Mouse (Mus musculus) midbrain, embryonic 16.5 days (tissue): ENCODE data around the gene Thrb. TPM values are rescaled to one million over a fixed set of nuclear protein-coding genes. Genes with fewer than 3 reads are reported as not detected.

ENCODE experiments used
- ATAC-seq: fragments of 200-750 bp; cut with Nextera tagmentation; 2 replicates; pipeline ENCODE4 v1.8.0; 2017; ENCODE audit warnings: moderate TSS enrichment
- H3K27ac ChIP-seq: fragments of 300-500 bp; sonication (generic); 2 replicates; pipeline ENCODE4 v1.5.1; 2014; ENCODE audit warnings: mild to moderate bottlenecking, low read length, mixed read lengths
- H3K27me3 ChIP-seq: fragments of 300-500 bp; sonication (generic); 2 replicates; pipeline ENCODE4 v1.6.1; 2014; ENCODE audit warnings: low read depth, low read length, mixed read lengths; ENCODE audit not compliant: control insufficient read depth, insufficient read depth
- H3K36me3 ChIP-seq: fragments of 300-500 bp; sonication (generic); 2 replicates; pipeline ENCODE4 v1.6.1; 2014; ENCODE audit warnings: mild to moderate bottlenecking, low read length, moderate library complexity, mixed read lengths; ENCODE audit not compliant: control insufficient read depth, insufficient read depth
- H3K4me1 ChIP-seq: fragments of 300-500 bp; sonication (generic); 2 replicates; pipeline ENCODE4 v1.6.1; 2014; ENCODE audit warnings: mild to moderate bottlenecking, low read length, mixed read lengths; ENCODE audit not compliant: control insufficient read depth, insufficient read depth
- H3K4me2 ChIP-seq: fragments of 300-500 bp; sonication (generic); 2 replicates; pipeline ENCODE4 v1.6.1; 2014; ENCODE audit warnings: mild to moderate bottlenecking, low read length, mixed read lengths
- H3K4me3 ChIP-seq: fragments of 300-500 bp; sonication (generic); 2 replicates; pipeline ENCODE4 v1.5.1; 2014; ENCODE audit warnings: low read depth, mild to moderate bottlenecking, low read length, moderate library complexity, mixed read lengths
- H3K9ac ChIP-seq: fragments of 300-500 bp; sonication (generic); 2 replicates; pipeline ENCODE4 v1.6.1; 2014; ENCODE audit warnings: low read depth, low read length, mixed read lengths
- H3K9me3 ChIP-seq: fragments of 300-500 bp; sonication (generic); replicated peaks from 2 replicates; pipeline ENCODE4 v1.6.1; 2014; ENCODE audit warnings: mild to moderate bottlenecking, low read length, mixed read lengths; ENCODE audit not compliant: control insufficient read depth, poor library complexity, severe bottlenecking
- WGBS: fragments of 180-500 bp; shearing (Covaris S2); extraction: QIAGEN DNeasy Blood & Tissue Kit; methylation state at CpG from one replicate; pipeline ENCODE4 v1.1.7; 2014; 5-methylcytosine and 5-hydroxymethylcytosine counted together
- polyA plus RNA-seq: library from polyadenylated mRNA; unstranded; fragments of >200 nt; fragmentation: Nextera tagmentation; extraction: Ambion mirVana; gene quantifications from 2 replicates; pipeline ENCODE4 v1.2.1, GENCODE M21; 2015

Thrb gene
- polyA plus RNA-seq, 1 experiment from 2014 or later: 2.9 TPM

- Histone ChIP-seq H3K27ac (no peak overlapping the region), H3K36me3 (no peaks in the 10 kb centered on the region), H3K9ac (no peak overlapping the region), H3K9me3 (no peaks in the 10 kb centered on the region), H3K4me1 (no peaks in the 10 kb centered on the region), H3K27me3 (no peaks in the 10 kb centered on the region), H3K4me3 (no peak overlapping the region), H3K4me2 (no peak overlapping the region)
- WGBS: 87% methylated on average over 3 of the region's 3 CpGs
- ATAC-seq: no peak
Measured at GRCm38 (mm10) chr14:18020636-18021035, 360.6 kb downstream of the Thrb start.

GRCm38 (mm10) chr14:18021726-18022125 is 361.7 kb downstream of the Thrb start:
- Histone ChIP-seq H3K27ac (no peak overlapping the region), H3K9me3 (no peaks in the 10 kb centered on the region), H3K4me2 (no peak overlapping the region), H3K36me3 (no peaks in the 10 kb centered on the region), H3K4me3 (no peak overlapping the region), H3K27me3 (no peaks in the 10 kb centered on the region), H3K9ac (no peak overlapping the region), H3K4me1 (no peaks in the 10 kb centered on the region)
- ATAC-seq: no peak
- 76% methylated on average over 2 of the region's 2 CpGs for WGBS

- Histone ChIP-seq H3K27ac (no peak overlapping the region), H3K9me3 (no peaks in the 10 kb centered on the region), H3K4me2 (no peak overlapping the region), H3K27me3 (no peaks in the 10 kb centered on the region), H3K36me3 (no peaks in the 10 kb centered on the region), H3K4me1 (no peaks in the 10 kb centered on the region), H3K4me3 (no peak overlapping the region), H3K9ac (no peak overlapping the region)
- ATAC-seq: no peak
Measured at GRCm38 (mm10) chr14:18022351-18022750, 362.3 kb downstream of the Thrb start.

- no peaks in the 10 kb centered on the region for H3K4me1 ChIP-seq
- no peaks in the 10 kb centered on the region for H3K9me3 ChIP-seq
- H3K4me3 ChIP-seq: no peak overlapping the region
- WGBS: 87% methylated on average over 1 of the region's 1 CpGs
- no peak overlapping the region for H3K9ac ChIP-seq
- no peak for ATAC-seq
- no peak overlapping the region for H3K27ac ChIP-seq
- H3K36me3 ChIP-seq: no peaks in the 10 kb centered on the region
- H3K27me3 ChIP-seq: no peaks in the 10 kb centered on the region
- H3K4me2 ChIP-seq: no peak overlapping the region
Measured at GRCm38 (mm10) chr14:18027867-18028266, 367.8 kb downstream of the Thrb start.

GRCm38 (mm10) chr14:18029181-18029932 is 369.3 kb downstream of the Thrb start:
- no peak overlapping the region for H3K9ac ChIP-seq
- H3K4me3 ChIP-seq: no peak overlapping the region
- H3K36me3 ChIP-seq: no peaks in the 10 kb centered on the region
- no peak for ATAC-seq
- no peaks in the 10 kb centered on the region for H3K27me3 ChIP-seq
- H3K9me3 ChIP-seq: no peaks in the 10 kb centered on the region
- H3K4me1 ChIP-seq: no peaks in the 10 kb centered on the region
- WGBS: 74% methylated on average over 2 of the region's 2 CpGs
- H3K27ac ChIP-seq: no peak overlapping the region
- H3K4me2 ChIP-seq: no peak overlapping the region

DNA sequence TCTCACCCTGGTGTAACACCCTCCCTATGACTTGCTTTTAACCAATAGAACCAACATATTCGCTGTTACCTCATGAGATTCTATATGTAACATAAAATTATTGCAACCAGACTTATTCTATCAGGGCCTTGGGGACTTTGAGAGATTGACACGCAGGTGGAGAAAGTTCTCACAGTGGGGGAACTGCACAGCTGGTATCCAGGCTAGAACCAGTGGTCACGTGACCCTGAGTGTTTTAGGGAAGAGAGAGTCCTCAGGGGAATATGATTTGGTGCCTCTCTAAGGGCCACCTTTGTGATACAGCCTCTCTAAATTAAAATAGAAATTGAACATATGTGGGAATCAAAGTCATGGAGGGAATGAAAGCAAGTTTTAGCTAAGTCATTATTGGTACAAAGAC is 371.9 kb downstream of the Thrb start:
- H3K4me3 ChIP-seq: no peak overlapping the region

GRCm38 (mm10) chr14:18036573-18036972 is 376.5 kb downstream of the Thrb start:
- no peaks in the 10 kb centered on the region for H3K4me1 ChIP-seq
- no peak overlapping the region for H3K9ac ChIP-seq
- no peak overlapping the region for H3K4me3 ChIP-seq
- no peak overlapping the region for H3K27ac ChIP-seq
- WGBS: 83% methylated on average over 5 of the region's 5 CpGs
- H3K36me3 ChIP-seq: no peaks in the 10 kb centered on the region
- no peak for ATAC-seq
- no peak overlapping the region for H3K4me2 ChIP-seq
- no peaks in the 10 kb centered on the region for H3K27me3 ChIP-seq
- no peaks in the 10 kb centered on the region for H3K9me3 ChIP-seq

More for the DNA sequence above, 371.9 kb downstream of the Thrb start:
- Histone ChIP-seq H3K4me2 (no peak overlapping the region), H3K27me3 (no peaks in the 10 kb centered on the region), H3K4me1 (no peaks in the 10 kb centered on the region), H3K9me3 (no peaks in the 10 kb centered on the region), H3K27ac (no peak overlapping the region), H3K9ac (no peak overlapping the region), H3K36me3 (no peaks in the 10 kb centered on the region)
- 80% methylated on average over 3 of the region's 3 CpGs for WGBS
- no peak for ATAC-seq

GRCm38 (mm10) chr14:18062082-18062772 is 402.2 kb downstream of the Thrb start:
- H3K4me2 ChIP-seq: no peak overlapping the region
- 60% methylated on average over 5 of the region's 5 CpGs for WGBS
- ATAC-seq: no peak
- H3K9me3 ChIP-seq: peaks cover 4% of the 10 kb centered on the region; the same call in 1 of the 2 replicates
- no peak overlapping the region for H3K9ac ChIP-seq
- H3K4me1 ChIP-seq: no peaks in the 10 kb centered on the region
- no peaks in the 10 kb centered on the region for H3K36me3 ChIP-seq
- H3K4me3 ChIP-seq: no peak overlapping the region
- no peak overlapping the region for H3K27ac ChIP-seq
- no peaks in the 10 kb centered on the region for H3K27me3 ChIP-seq
